Mouse (Mus musculus) forelimb bud, embryonic 11.5 days (tissue): ENCODE data around the gene Adck1.

Experiments
- DNase-seq: peaks from one replicate; pipeline ENCODE4 v3.0.0-alpha.2; 2012; ENCODE audit warnings: low read depth, low spot score

Adck1 gene

GRCm38 (mm10) chr12:88472832-88473231 lies 112.5 kb downstream of the Adck1 start:
- no peak for DNase-seq

GRCm38 (mm10) chr12:88473796-88474195 lies 113.4 kb downstream of the Adck1 start:
- no peak for DNase-seq

- DNase-seq = no peak
These were observed 115.5 kb downstream of the Adck1 start for GRCm38 (mm10) chr12:88475833-88476232.

- no peak for DNase-seq
These were observed 116.3 kb downstream of the Adck1 start for GRCm38 (mm10) chr12:88476702-88477101.

- no peak for DNase-seq
These were observed 121.3 kb downstream of the Adck1 start for GRCm38 (mm10) chr12:88481657-88482056.

- no peak for DNase-seq
These were observed 130.5 kb downstream of the Adck1 start for GRCm38 (mm10) chr12:88490881-88491280.
